Mouse (Mus musculus) embryonic facial prominence, embryonic 14.5 days (tissue): ENCODE measurements around the gene Bckdk. TPM values are rescaled to one million over a fixed set of nuclear protein-coding genes. Genes with fewer than 3 reads are reported as not detected.

Source experiments
- ATAC-seq: fragments of 200-750 bp; cut with Nextera tagmentation; 2 replicates; pipeline ENCODE4 v1.8.0; 2017; ENCODE audit warnings: low read depth, moderate number of reproducible peaks, moderate TSS enrichment
- DNase-seq: peaks from one replicate; pipeline ENCODE4 v3.0.0-alpha.2; 2015; ENCODE audit warnings: low spot score
- H3K27ac ChIP-seq: fragments of 300-500 bp; sonication (generic); replicated peaks from 2 replicates; pipeline ENCODE4 v1.5.1; 2014; ENCODE audit warnings: low read depth, mild to moderate bottlenecking, low read length, moderate library complexity
- H3K27me3 ChIP-seq: fragments of 300-500 bp; sonication (generic); replicated peaks from 2 replicates; pipeline ENCODE4 v1.6.1; 2014; ENCODE audit warnings: low read length; ENCODE audit not compliant: control insufficient read depth, insufficient read depth
- H3K36me3 ChIP-seq: fragments of 300-500 bp; sonication (generic); 2 replicates; pipeline ENCODE4 v1.6.1; 2014; ENCODE audit warnings: low read length, mixed read lengths; ENCODE audit not compliant: control insufficient read depth, insufficient read depth
- H3K4me1 ChIP-seq: fragments of 300-500 bp; sonication (generic); 2 replicates; pipeline ENCODE4 v1.6.1; 2014; ENCODE audit warnings: antibody characterized with exemption, low read length; ENCODE audit not compliant: control insufficient read depth, insufficient read depth
- H3K4me2 ChIP-seq: fragments of 300-500 bp; sonication (generic); 2 replicates; pipeline ENCODE4 v1.6.1; 2014; ENCODE audit warnings: low read depth, mild to moderate bottlenecking, low read length, moderate library complexity, mixed read lengths
- H3K4me3 ChIP-seq: fragments of 300-500 bp; sonication (generic); 2 replicates; pipeline ENCODE4 v1.5.1; 2014; ENCODE audit warnings: low read depth, mild to moderate bottlenecking, low read length
- H3K9ac ChIP-seq: fragments of 300-500 bp; sonication (generic); 2 replicates; pipeline ENCODE4 v1.6.1; 2014; ENCODE audit warnings: low read depth, mild to moderate bottlenecking, low read length, moderate library complexity, mixed read lengths
- H3K9me3 ChIP-seq: fragments of 300-500 bp; sonication (generic); 2 replicates; pipeline ENCODE4 v1.6.1; 2016; ENCODE audit warnings: low read length; ENCODE audit not compliant: control insufficient read depth
- WGBS: fragments of 180-500 bp; shearing (Covaris S2); extraction: QIAGEN DNeasy Blood & Tissue Kit; methylation state at CpG from one replicate; pipeline ENCODE4 v1.1.7; 2014; 5-methylcytosine and 5-hydroxymethylcytosine counted together
- polyA plus RNA-seq: library from polyadenylated mRNA; unstranded; fragments of >200 nt; fragmentation: Nextera tagmentation; extraction: Ambion mirVana; gene quantifications from 2 replicates; pipeline ENCODE4 v1.2.1, GENCODE M21; 2014

The Bckdk gene
- polyA plus RNA-seq, 1 experiment from 2014 or later, result 121 TPM

- Histone ChIP-seq H3K4me1 (peaks cover 3% of the 10 kb centered on the region; the same call in 1 of the 2 replicates), H3K4me2 (no peak overlapping the region), H3K4me3 (no peak overlapping the region), H3K27me3 (no peaks in the 10 kb centered on the region), H3K27ac (no peak overlapping the region), H3K9ac (no peak overlapping the region), H3K9me3 (no peaks in the 10 kb centered on the region), H3K36me3 (0 out of 2 replicates have a peak, but pooled peaks cover under 1% of the 10 kb centered on the region)
- DNase-seq, result no peak
- WGBS, result 35% methylated on average over 7 of the region's 7 CpGs
- no peak for ATAC-seq
Observed at GRCm38 (mm10) chr7:127899997-127900396, 3.9 kb upstream of the Bckdk start.

DNA sequence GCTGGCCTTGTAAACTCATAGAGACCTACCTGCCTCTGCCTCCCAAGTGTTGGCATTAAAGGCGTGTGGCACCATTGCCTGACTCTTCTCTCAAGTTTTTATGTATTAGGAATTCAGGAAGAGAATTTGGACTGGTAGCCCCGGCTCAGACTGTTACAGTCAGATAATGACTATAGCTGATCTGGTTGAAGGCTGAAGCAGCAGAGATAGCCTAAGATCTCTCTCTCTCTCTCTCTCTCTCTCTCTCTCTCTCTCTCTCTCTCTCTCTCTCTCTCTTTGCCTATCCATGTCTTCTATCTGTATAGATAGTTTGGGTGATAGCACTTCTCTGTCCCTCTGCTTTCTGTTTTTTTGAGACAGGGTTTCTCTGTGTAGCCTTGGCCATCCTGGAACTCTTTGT lies 2.1 kb upstream of the Bckdk start:
- no peak overlapping the region for H3K27ac ChIP-seq
- no peak overlapping the region for H3K4me2 ChIP-seq
- ATAC-seq (no peak), DNase-seq (no peak)
- no peak overlapping the region for H3K4me3 ChIP-seq
- H3K36me3 ChIP-seq, result peaks cover 18% of the 10 kb centered on the region
- peaks cover 3% of the 10 kb centered on the region; the same call in 1 of the 2 replicates for H3K4me1 ChIP-seq
- WGBS, result 81% methylated on average over 2 of the region's 2 CpGs
- no peak overlapping the region for H3K9ac ChIP-seq
- no peaks in the 10 kb centered on the region for H3K9me3 ChIP-seq
- H3K27me3 ChIP-seq, result no peaks in the 10 kb centered on the region

GRCm38 (mm10) chr7:127907939-127908338 lies 4.1 kb downstream of the Bckdk start:
- ATAC-seq (no peak), DNase-seq (no peak)
- no peak overlapping the region for H3K4me3 ChIP-seq
- H3K4me2 ChIP-seq, result no peak overlapping the region
- H3K36me3 ChIP-seq, result peaks cover 51% of the 10 kb centered on the region
- H3K27me3 ChIP-seq, result no peaks in the 10 kb centered on the region
- WGBS, result 95% methylated on average over 12 of the region's 12 CpGs
- no peaks in the 10 kb centered on the region for H3K9me3 ChIP-seq
- peaks cover 3% of the 10 kb centered on the region; the same call in 1 of the 2 replicates for H3K4me1 ChIP-seq
- H3K27ac ChIP-seq, result no peak overlapping the region
- no peak overlapping the region for H3K9ac ChIP-seq

DNA sequence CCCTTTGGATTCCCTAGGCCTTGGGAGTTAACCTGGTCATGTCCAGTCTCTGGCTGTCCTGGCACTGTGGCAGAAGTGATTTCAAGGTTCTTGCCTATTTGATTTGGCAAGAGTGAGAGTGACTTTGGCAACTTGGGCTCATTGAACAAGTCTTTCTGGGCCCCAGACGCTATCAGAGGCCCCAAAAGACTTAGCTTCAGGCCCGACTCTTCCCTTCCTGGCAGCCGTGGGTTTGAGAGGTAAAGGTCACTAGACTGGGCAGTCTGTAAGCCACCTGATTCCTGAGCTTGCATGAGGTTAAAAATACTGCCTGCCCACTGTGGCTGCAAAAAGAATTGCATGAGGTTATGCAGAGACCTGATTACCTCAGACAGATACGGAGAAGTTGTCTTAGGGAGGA lies 4.8 kb downstream of the Bckdk start:
- ATAC-seq (no peak), DNase-seq (no peak)
- no peaks in the 10 kb centered on the region for H3K27me3 ChIP-seq
- H3K9me3 ChIP-seq, result no peaks in the 10 kb centered on the region
- H3K4me3 ChIP-seq, result no peak overlapping the region
- H3K4me2 ChIP-seq, result no peak overlapping the region
- peaks cover 51% of the 10 kb centered on the region for H3K36me3 ChIP-seq
- H3K4me1 ChIP-seq, result peaks cover 7% of the 10 kb centered on the region
- 84% methylated on average over 4 of the region's 4 CpGs for whole genome bisulfite sequencing
- H3K9ac ChIP-seq, result no peak overlapping the region
- H3K27ac ChIP-seq, result no peak overlapping the region

DNA sequence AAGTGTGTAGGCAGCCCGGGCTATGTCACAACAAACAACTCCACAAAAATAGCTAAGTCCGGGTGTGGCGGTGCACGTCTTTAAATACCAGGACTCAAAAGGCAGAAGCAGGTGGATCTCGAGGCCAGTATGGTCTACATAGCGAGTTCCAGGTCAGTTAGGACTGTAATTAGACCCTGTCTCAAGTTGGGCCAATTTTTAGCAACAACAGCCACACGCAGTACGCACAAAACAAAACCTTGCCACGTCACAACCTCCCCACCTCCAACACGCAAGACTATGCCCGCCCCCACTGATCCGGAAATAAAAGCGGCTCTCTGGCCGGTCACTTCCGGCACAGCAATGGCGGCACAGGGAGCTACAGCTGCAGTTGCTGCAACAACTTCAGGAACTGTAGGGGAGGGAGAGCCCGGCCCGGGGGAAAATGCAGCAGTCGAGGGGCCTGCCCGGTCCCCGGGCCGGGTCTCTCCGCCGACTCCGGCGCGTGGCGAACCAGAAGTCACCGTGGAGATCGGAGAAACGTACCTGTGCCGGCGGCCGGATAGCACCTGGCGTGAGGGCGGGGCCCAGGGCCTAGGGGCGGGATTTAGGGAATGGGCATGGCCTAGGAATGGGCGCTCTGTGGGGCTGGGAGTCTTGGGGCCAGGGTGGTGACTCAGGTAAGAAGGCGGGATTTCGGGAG lies 8.4 kb downstream of the Bckdk start, which contains the start of gene Kat8:
Kat8 (plus strand) TSS at position 327 of the 682 bp plus-strand sequence.
- Histone ChIP-seq H3K27ac (peak within 1 kb of the TSS; percentile 92), H3K4me3 (peak within 1 kb of the TSS; percentile 90), H3K36me3 (peaks cover 51% of the 10 kb centered on the region), H3K4me1 (peaks cover 4% of the 10 kb centered on the region; the same call in 1 of the 2 replicates), H3K9ac (peak within 1 kb of the TSS; percentile 84), H3K9me3 (no peaks in the 10 kb centered on the region), H3K4me2 (peak within 1 kb of the TSS; percentile 78), H3K27me3 (no peaks in the 10 kb centered on the region)
- ATAC-seq (peak; percentile 97), DNase-seq (peak; percentile 97)
- 1% methylated on average over 39 of the region's 40 CpGs for WGBS

DNA sequence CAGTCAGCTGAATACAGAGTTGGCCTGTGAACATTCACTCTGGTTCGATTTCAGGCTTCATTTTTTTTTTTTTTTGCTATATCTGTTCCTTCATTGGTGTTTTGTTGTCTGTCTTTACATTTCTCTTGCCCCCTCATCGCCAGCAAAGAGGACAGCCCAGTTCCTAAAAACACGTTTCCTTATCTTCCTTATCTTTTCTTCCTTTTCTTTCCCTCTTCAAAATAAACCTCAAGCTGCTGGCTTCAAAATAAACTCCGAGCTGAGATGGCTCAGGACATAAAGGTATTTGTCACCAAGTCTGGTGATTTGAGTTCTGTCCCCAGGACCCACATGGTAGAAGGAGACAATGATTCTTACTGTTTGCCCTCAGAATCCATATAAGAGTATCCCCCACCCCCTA lies 9.1 kb downstream of the Bckdk start:
- H3K4me3 ChIP-seq, result peak overlapping the region; percentile 90
- peaks cover 49% of the 10 kb centered on the region for H3K36me3 ChIP-seq
- peak overlapping the region; percentile 92 for H3K27ac ChIP-seq
- peaks cover 4% of the 10 kb centered on the region; the same call in 1 of the 2 replicates for H3K4me1 ChIP-seq
- no peak for DNase-seq
- H3K9me3 ChIP-seq, result no peaks in the 10 kb centered on the region
- peak overlapping the region; percentile 78 for H3K4me2 ChIP-seq
- no peak for ATAC-seq
- peak overlapping the region; percentile 84 for H3K9ac ChIP-seq
- 29% methylated on average over 4 of the region's 4 CpGs for WGBS
- no peaks in the 10 kb centered on the region for H3K27me3 ChIP-seq

DNA sequence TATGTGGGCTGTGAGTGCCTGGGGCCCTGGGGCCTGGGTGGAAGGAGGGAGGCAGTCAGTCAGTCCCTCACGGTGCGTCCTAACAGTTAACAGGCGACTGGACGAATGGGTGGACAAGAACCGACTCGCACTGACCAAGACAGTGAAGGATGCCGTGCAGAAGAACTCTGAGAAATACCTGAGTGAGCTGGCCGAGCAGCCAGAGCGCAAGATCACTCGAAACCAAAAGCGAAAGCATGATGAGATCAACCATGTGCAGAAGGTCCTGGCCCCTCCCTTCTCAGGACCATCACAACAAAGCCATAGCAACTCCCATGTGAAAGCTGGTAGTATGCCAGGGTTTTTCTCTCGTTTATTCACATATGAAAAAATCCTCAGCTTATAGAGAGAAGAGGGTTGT lies 11.4 kb downstream of the Bckdk start:
- WGBS, result 85% methylated on average over 12 of the region's 12 CpGs
- H3K9ac ChIP-seq, result no peak overlapping the region

GRCm38 (mm10) chr7:127918203-127918602 lies 14.3 kb downstream of the Bckdk start:
- no peak overlapping the region for H3K9ac ChIP-seq
- peaks cover 1% of the 10 kb centered on the region; the same call in 1 of the 2 replicates for H3K4me1 ChIP-seq
- H3K27ac ChIP-seq, result no peak overlapping the region
- no peak for DNase-seq
- 54% methylated on average over 3 of the region's 3 CpGs for WGBS
- no peak overlapping the region for H3K4me2 ChIP-seq
- H3K27me3 ChIP-seq, result no peaks in the 10 kb centered on the region
- H3K36me3 ChIP-seq, result peaks cover 65% of the 10 kb centered on the region
- no peak overlapping the region for H3K4me3 ChIP-seq
- H3K9me3 ChIP-seq, result no peaks in the 10 kb centered on the region
- ATAC-seq, result no peak

More for the DNA sequence above, 11.4 kb downstream of the Bckdk start:
- no peaks in the 10 kb centered on the region for H3K27me3 ChIP-seq
- no peak overlapping the region for H3K27ac ChIP-seq
- peaks cover 4% of the 10 kb centered on the region; the same call in 1 of the 2 replicates for H3K4me1 ChIP-seq
- no peak overlapping the region for H3K4me2 ChIP-seq
- ATAC-seq, result no peak
- no peak for DNase-seq
- H3K9me3 ChIP-seq, result no peaks in the 10 kb centered on the region
- peaks cover 37% of the 10 kb centered on the region for H3K36me3 ChIP-seq
- H3K4me3 ChIP-seq, result no peak overlapping the region

GRCm38 (mm10) chr7:127919290-127919689 lies 15.4 kb downstream of the Bckdk start:
- WGBS, result 73% methylated on average over 7 of the region's 7 CpGs
- H3K4me3 ChIP-seq, result no peak overlapping the region
- DNase-seq (no peak), ATAC-seq (no peak)
- peaks cover 75% of the 10 kb centered on the region for H3K36me3 ChIP-seq
- H3K9ac ChIP-seq, result no peak overlapping the region
- H3K27me3 ChIP-seq, result no peaks in the 10 kb centered on the region
- no peak overlapping the region for H3K27ac ChIP-seq
- no peaks in the 10 kb centered on the region for H3K9me3 ChIP-seq
- no peaks in the 10 kb centered on the region for H3K4me1 ChIP-seq
- H3K4me2 ChIP-seq, result no peak overlapping the region
